Mouse (Mus musculus): ENCODE results near the gene H2-M11.

The H2-M11 gene

GRCm38 (mm10) chr17:36546775-36547174, at the start of gene H2-M11:
Gene H2-M11, plus strand, starts transcription at chr17:36547075.
- in situ Hi-C loops (cut with MboI, MseI): no loop called here

DNA sequence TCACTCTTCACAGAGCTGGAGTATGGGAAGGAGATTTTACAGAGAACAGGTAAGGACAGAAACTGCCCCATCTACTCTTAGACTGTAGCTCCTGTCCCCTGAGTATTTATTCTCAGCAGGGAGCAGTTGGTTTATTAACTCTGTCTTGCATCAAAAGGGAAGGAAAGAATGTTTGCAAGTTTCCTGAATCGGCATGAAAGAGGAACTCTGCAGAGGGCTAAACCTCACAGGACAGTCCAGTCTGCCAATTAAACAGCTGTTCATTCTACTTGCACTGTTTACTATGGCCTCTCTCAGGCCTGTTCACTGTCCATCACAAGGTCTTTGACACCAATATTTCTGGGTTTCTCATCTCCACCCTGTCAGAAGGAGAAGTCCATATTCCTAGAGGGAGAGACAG, 46.4 kb upstream of the H2-M11 start:
- in situ Hi-C loops (cut with MboI, MseI): loop anchor here in 1 of 2 experiments (5.0 kb wide), 1 partner anchor 48 kb away; no protein-coding TSS in a partner anchor

DNA sequence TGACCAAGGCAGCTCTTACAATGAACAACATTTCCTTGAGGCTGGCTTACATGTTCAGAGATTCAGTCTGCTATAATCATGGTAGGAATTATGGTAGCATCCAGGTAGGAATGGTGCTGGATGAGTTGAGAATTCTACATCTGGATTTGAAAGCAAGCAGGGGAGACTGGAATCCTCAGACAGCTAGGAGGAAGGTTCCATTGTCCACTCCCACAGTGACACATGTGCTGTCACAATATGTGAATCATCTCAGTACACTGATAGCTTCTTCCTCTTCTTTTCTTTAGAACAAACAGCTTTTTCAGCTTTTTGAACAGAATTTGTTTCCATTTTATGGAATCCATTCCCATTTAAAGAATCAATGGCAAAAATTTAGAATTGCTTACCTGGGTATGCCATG, 43.0 kb upstream of the H2-M11 start:
- in situ Hi-C loops (cut with MboI, MseI): loop anchor here in 1 of 2 experiments (5.0 kb wide), 1 partner anchor 52 kb away; no protein-coding TSS in a partner anchor
